Mouse (Mus musculus): ENCODE measurements around the gene Hist2h3c2. TPM values are rescaled to one million over a fixed set of nuclear protein-coding genes. Genes with fewer than 3 reads are reported as not detected.
A peak's percentile ranks its signal among the peaks of the same experiment; 100 is the strongest.

Hist2h3c2 gene
- polyA plus RNA-seq, 1 experiment = 4.5 TPM

- no peak for DNase-seq
These were observed 42.3 kb downstream of the Hist2h3c2 start for GRCm38 (mm10) chr3:96196437-96197128.

DNA sequence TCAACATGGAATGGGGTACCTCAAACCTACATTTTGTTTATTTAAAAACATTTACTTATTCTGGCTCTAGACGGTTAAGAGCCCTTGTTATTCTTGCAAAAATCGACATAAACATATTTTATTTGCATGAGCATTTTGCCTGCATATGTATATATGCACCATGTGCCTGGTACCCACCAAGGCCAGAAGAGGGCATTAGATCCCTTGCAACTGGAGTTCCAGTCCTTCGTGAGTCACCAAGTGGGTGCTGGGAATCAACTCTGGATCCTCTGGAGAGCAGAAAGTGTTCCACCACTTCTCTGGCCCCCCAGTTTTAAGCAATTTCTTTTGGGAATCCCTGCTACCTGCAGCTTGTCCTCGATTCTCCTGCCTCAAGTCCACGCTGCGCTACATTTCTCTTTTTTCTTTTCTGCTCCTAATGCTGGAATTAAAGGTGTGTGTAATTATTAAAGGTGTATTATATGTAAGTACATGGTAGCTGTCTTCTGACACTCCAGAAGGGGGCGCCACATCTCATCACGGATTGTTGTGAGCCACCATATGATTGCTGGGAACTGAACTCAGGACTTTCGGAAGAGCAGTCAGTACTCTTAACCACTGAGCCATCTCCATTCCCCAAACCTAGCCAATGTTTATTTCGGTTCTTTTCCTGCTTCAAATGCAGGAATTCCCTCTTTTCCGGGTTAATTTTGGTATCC lies 43.2 kb downstream of the Hist2h3c2 start:
- no peak for DNase-seq
- no peak overlapping the region for H3K4me3 ChIP-seq (replicated peaks; ENCODE audit: insufficient read depth, low read depth, low read length)
- no peak overlapping the region for H3K27ac ChIP-seq (ENCODE audit: insufficient read depth, low read length)
- WGBS = 91% methylated on average over 11 of the region's 11 CpGs
- H3K4me1 ChIP-seq (ENCODE audit: control insufficient read depth, insufficient read depth, low read length) = no peaks in the 10 kb centered on the region; the same call in 1 of the 2 replicates
- TF ChIP-seq CTCF (IDR thresholded peaks at IDR 0.05; ENCODE audit: borderline replicate concordance, insufficient read depth, low read depth, low read length) (peak; percentile 26; the same call in 1 of the 2 replicates), POLR2A (IDR thresholded peaks at IDR 0.05; ENCODE audit: borderline replicate concordance, insufficient read depth, low read length) (peak; percentile 18; the same call in 1 of the 2 replicates)
- H3K27me3 ChIP-seq (ENCODE audit: control insufficient read depth, insufficient read depth, low read length) = no peaks in the 10 kb centered on the region

More at GRCm38 (mm10) chr3:96196437-96197128, 42.3 kb downstream of the Hist2h3c2 start:
- TF ChIP-seq POLR2A (IDR thresholded peaks at IDR 0.05; ENCODE audit: borderline replicate concordance, insufficient read depth, low read length) (no peak), CTCF (IDR thresholded peaks at IDR 0.05; ENCODE audit: borderline replicate concordance, insufficient read depth, low read depth, low read length) (no peak)
- no peaks in the 10 kb centered on the region for H3K27me3 ChIP-seq (ENCODE audit: control insufficient read depth, insufficient read depth, low read length)
- peak overlapping the region; percentile 56 for H3K27ac ChIP-seq (ENCODE audit: insufficient read depth, low read length)
- no peaks in the 10 kb centered on the region; the same call in 1 of the 2 replicates for H3K4me1 ChIP-seq (ENCODE audit: control insufficient read depth, insufficient read depth, low read length)
- WGBS = 15% methylated on average over 27 of the region's 27 CpGs
- H3K4me3 ChIP-seq (replicated peaks; ENCODE audit: insufficient read depth, low read depth, low read length) = peak overlapping the region; percentile 65

DNA sequence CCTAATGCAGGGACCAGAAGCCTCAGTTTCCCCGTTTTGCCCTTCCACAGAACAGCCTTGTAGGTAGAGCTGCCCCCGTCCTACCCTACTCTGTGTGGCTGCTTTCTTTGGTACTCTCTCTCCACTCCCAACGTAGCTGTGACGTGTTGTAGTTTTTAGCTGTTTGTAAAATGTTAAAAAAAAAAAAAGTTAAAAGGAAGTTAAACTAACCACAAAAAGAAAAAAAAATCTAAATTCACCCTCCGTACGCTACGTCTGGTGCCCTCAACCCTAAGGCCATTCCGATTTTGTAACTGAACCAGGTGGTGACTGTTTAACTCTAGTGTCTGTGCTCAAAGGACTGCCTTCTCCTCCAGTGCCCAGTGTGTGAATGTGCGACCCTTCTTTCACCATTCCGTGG lies 44.0 kb downstream of the Hist2h3c2 start:
- H3K4me3 ChIP-seq (replicated peaks; ENCODE audit: insufficient read depth, low read depth, low read length) = no peak overlapping the region
- no peaks in the 10 kb centered on the region; the same call in 1 of the 2 replicates for H3K4me1 ChIP-seq (ENCODE audit: control insufficient read depth, insufficient read depth, low read length)
- no peak for DNase-seq
- H3K27me3 ChIP-seq (ENCODE audit: control insufficient read depth, insufficient read depth, low read length) = no peaks in the 10 kb centered on the region
- WGBS = 86% methylated on average over 10 of the region's 10 CpGs
- no peak overlapping the region for H3K27ac ChIP-seq (ENCODE audit: insufficient read depth, low read length)
- TF ChIP-seq POLR2A (IDR thresholded peaks at IDR 0.05; ENCODE audit: borderline replicate concordance, insufficient read depth, low read length) (no peak), CTCF (IDR thresholded peaks at IDR 0.05; ENCODE audit: borderline replicate concordance, insufficient read depth, low read depth, low read length) (no peak)

DNA sequence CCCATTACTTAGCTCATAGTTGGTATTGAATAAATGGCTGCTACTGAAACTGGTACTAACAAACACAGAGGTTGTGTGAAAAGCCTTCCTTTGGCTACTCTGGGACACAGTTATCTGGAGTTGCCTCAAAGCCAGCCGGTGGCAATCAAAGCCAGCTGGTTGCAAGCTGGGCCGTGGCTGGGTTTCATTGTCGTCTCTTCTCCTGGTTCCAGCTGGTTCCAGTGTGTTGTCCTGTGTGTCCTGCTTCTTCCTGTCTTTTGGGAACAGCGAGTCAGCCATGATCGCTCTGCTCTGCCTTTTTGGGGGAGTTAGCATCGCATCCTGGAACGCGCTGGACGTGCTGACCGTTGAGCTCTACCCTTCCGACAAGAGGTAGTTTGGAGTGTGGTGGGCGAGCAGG lies 46.0 kb downstream of the Hist2h3c2 start:
- H3K27me3 ChIP-seq (ENCODE audit: control insufficient read depth, insufficient read depth, low read length) = no peaks in the 10 kb centered on the region
- TF ChIP-seq POLR2A (IDR thresholded peaks at IDR 0.05; ENCODE audit: borderline replicate concordance, insufficient read depth, low read length) (no peak), CTCF (IDR thresholded peaks at IDR 0.05; ENCODE audit: borderline replicate concordance, insufficient read depth, low read depth, low read length) (no peak)
- WGBS = 56% methylated on average over 12 of the region's 12 CpGs
- no peak overlapping the region for H3K27ac ChIP-seq (ENCODE audit: insufficient read depth, low read length)
- H3K4me3 ChIP-seq (replicated peaks; ENCODE audit: insufficient read depth, low read depth, low read length) = no peak overlapping the region
- DNase-seq = no peak
- no peaks in the 10 kb centered on the region; the same call in 1 of the 2 replicates for H3K4me1 ChIP-seq (ENCODE audit: control insufficient read depth, insufficient read depth, low read length)

Other genes with a start within 250 kb of the Hist2h3c2 start
- gene Plekho1, start 243.1 kb downstream of the Hist2h3c2 start, polyA plus RNA-seq (2012; rRNA removed) = 155 and 160 TPM in 2 replicates
- 33.3 and 33.6 TPM in 2 replicates for gene Vps45, start 180.7 kb downstream of the Hist2h3c2 start, polyA plus RNA-seq (2012; rRNA removed)
- gene Otud7b, start 134.6 kb downstream of the Hist2h3c2 start, polyA plus RNA-seq (2012; rRNA removed) = 26.3 and 30.0 TPM in 2 replicates
- gene Mtmr11, start 77.1 kb downstream of the Hist2h3c2 start, polyA plus RNA-seq (2012; rRNA removed) = 22.5 and 24.4 TPM in 2 replicates
- gene Sf3b4, start 66.8 kb downstream of the Hist2h3c2 start, polyA plus RNA-seq (2012; rRNA removed) = 59.5 and 66.4 TPM in 2 replicates
- gene Sv2a, start 58.0 kb downstream of the Hist2h3c2 start, polyA plus RNA-seq (2012; rRNA removed) = 399 and 405 TPM in 2 replicates
- gene Bola1, start 19.4 kb downstream of the Hist2h3c2 start, polyA plus RNA-seq (2012; rRNA removed) = 47.0 and 47.8 TPM in 2 replicates
- gene Hist2h2ab, start 19.3 kb downstream of the Hist2h3c2 start, polyA plus RNA-seq (2012; rRNA removed) = 2.0 and 3.5 TPM in 2 replicates
- gene Hist2h2ac, start 18.2 kb downstream of the Hist2h3c2 start, polyA plus RNA-seq (2012; rRNA removed) = 2.2 and 4.8 TPM in 2 replicates
- 8.0 and 9.3 TPM in 2 replicates for gene Hist2h2be, start 18.0 kb downstream of the Hist2h3c2 start, polyA plus RNA-seq (2012; rRNA removed)
- gene Hist2h2aa2, start 1.1 kb upstream of the Hist2h3c2 start, polyA plus RNA-seq (2012; rRNA removed) = 6.8 TPM in 1 of 2 replicates, not detected in the other
- 127 and 149 TPM in 2 replicates for gene Hist2h2aa1, start 6.4 kb upstream of the Hist2h3c2 start, polyA plus RNA-seq (2012; rRNA removed)
- gene Hist2h3c1, start 7.6 kb upstream of the Hist2h3c2 start, polyA plus RNA-seq (2012; rRNA removed) = not detected in 2 replicates
- 6.2 and 8.7 TPM in 2 replicates for gene Hist2h4, start 24.2 kb upstream of the Hist2h3c2 start, polyA plus RNA-seq (2012; rRNA removed)
- gene Hist2h3b, start 29.5 kb upstream of the Hist2h3c2 start, polyA plus RNA-seq (2012; rRNA removed) = 8.1 and 13.9 TPM in 2 replicates
- gene Hist2h2bb, start 30.6 kb upstream of the Hist2h3c2 start, polyA plus RNA-seq (2012; rRNA removed) = 5.4 and 6.7 TPM in 2 replicates
- gene Fcgr1, start 54.8 kb upstream of the Hist2h3c2 start, polyA plus RNA-seq (2012; rRNA removed) = 2.0 TPM in 2 replicates
- not detected in 2 replicates for gene BC107364, start 213.2 kb upstream of the Hist2h3c2 start, polyA plus RNA-seq (2012; rRNA removed)

All from cerebellum, adult 2 months (tissue).